Mouse (Mus musculus) Patski (cell line): ENCODE data around the gene Fam133b. TPM values are rescaled to one million over a fixed set of nuclear protein-coding genes. Genes with fewer than 3 reads are reported as not detected.

Experiments
- ATAC-seq: fragments of 100-300 bp; one replicate; pipeline ENCODE4 v1.8.0; 2021
- CTCF ChIA-PET: fragments of 350-600 bp; sonication (Branson Sonifier 250); formaldehyde crosslinking; loops from one replicate; lab custom pipeline; 2022; ENCODE audit warnings: inconsistent platforms; lab: Charles Lee
- POLR2A ChIA-PET: fragments of 350-600 bp; sonication (Branson Sonifier 250); formaldehyde crosslinking; loops from one replicate; lab custom pipeline; 2022; ENCODE audit warnings: antibody characterized with exemption, inconsistent platforms; lab: Charles Lee
- DNase-seq: peaks from one replicate; pipeline ENCODE4 v3.0.0-alpha.2; 2011; ENCODE audit warnings: low read depth, low spot score
- H3K27me3 ChIP-seq: fragments of 371-371 bp; one replicate; pipeline ENCODE4 v1.5.1; 2021
- CTCF ChIP-seq: fragments of 100-300 bp; IDR thresholded peaks from one replicate; pipeline ENCODE4 v1.5.1; 2021
- in situ Hi-C: fragments of 300-500 bp; cut with MboI; formaldehyde crosslinking; loops from 3 replicates; pipeline ENCODE4 v1.11.1; 2018; ENCODE audit warnings: low pct_unique_long_range_greater_than_20kb, mixed read lengths
- polyA plus RNA-seq: library from polyadenylated mRNA; unstranded; gene quantifications from one replicate; pipeline ENCODE4 v1.2.3, GENCODE M21; 2021

The Fam133b gene
- polyA plus RNA-seq, 1 experiment from 2014 or later = 34.2 TPM

DNA sequence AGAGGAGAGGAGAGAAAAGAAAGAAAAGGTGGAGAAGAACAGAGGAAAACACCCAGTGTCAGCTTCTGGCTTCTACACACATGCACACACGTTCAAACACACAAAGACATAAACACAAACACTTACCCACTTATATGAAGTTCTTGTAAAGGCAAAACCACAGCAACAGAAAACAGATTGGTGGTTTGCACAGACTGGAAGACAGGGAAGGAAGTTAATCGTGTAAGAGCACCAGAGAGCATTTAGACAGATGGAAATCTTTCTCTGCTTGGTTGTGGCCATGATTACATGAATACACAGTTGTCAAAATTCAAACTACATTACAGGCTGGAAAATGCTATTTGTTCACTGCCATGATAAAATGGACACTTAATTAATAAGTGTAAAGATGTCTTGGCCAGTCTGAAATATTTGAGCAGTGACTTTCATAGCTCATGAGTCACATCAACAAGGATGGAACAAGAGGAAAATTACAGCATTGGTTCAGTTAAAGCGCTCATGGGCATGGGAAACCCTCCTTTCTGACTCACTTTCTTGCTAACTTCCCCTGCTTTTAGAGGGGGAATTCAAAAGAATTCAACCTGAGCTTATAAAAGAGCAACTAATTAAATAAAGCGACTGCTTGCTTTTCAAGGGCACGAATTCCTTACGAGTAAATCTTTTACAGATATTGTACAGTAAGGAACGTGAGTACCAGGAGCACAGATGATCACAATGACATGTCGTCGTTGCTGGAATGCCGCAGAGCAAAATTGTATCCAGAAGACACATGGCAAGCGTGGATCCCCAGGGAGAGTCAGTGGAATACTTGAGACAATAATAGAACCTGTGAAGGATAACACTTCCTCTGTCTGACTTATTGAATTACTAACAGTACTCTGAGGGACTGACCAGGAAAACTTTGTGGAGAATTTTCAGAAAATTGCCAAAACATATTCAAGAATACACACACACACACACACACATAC is 4.8 kb upstream of the Fam133b start:
- peak; percentile 74 for DNase-seq
- peak; percentile 73 for ATAC-seq
- POLR2A ChIA-PET = interaction anchor here (0.5 to 0.9 kb wide), 2 partner anchors 18 to 387 kb away, joined by 4 read pairs; no protein-coding TSS in a partner anchor
- CTCF ChIA-PET = interaction anchor here (0.7 kb wide), 1 partner anchor 27 kb away, joined by 3 read pairs; no protein-coding TSS in a partner anchor
- no peaks in the 10 kb centered on the region for H3K27me3 ChIP-seq
- in situ Hi-C loops = no loop called here
- no peak for TF ChIP-seq CTCF

DNA sequence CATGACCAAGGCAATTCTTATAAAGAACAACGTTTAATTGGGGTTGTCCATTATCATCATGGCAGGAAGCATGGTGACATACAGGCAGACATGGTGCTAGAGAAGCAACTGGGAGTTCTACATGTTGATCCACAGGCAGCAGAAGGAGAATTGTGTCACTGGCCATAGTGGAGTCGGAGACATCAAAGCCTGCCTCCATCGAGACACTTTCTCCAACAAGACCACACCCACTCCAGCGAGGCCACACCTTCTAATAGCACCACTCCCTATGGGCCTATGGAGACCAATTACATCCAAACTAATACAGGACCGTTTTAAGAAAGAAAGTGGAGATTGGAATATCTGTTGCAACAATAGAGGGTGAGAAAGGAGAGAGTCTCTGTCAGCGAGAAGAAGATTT is 1.8 kb upstream of the Fam133b start:
- ATAC-seq = no peak
- in situ Hi-C loops = no loop called here
- POLR2A ChIA-PET = no interaction called here

DNA sequence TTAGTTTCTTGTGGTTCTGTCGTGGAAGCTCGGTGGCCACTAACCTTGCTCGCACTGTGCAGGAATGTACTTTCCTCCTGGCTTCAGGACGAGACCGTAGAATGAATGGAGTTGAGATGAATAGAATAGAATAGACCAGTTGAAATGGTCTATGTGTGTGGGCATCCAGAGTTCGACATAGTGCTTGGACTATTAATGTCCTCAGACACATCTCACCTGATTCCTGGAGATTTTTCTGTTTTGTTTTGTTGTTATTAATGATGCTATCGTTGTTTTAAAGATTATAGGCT is 792 bp downstream of the Fam133b start:
- peak; percentile 12 for DNase-seq
- H3K27me3 ChIP-seq = no peaks in the 10 kb centered on the region
- in situ Hi-C loops = no loop called here
- TF ChIP-seq CTCF = no peak
- no peak for ATAC-seq
- ChIA-PET POLR2A (no interaction called here), CTCF (interaction anchor here (1.2 to 2.1 kb wide), 2 partner anchors 23 to 33 kb away, joined by 3 to 5 read pairs; no protein-coding TSS in a partner anchor)

More for the DNA sequence above, 1.8 kb upstream of the Fam133b start:
- no peak for TF ChIP-seq CTCF
- DNase-seq = no peak
- CTCF ChIA-PET = no interaction called here
- no peaks in the 10 kb centered on the region for H3K27me3 ChIP-seq

DNA sequence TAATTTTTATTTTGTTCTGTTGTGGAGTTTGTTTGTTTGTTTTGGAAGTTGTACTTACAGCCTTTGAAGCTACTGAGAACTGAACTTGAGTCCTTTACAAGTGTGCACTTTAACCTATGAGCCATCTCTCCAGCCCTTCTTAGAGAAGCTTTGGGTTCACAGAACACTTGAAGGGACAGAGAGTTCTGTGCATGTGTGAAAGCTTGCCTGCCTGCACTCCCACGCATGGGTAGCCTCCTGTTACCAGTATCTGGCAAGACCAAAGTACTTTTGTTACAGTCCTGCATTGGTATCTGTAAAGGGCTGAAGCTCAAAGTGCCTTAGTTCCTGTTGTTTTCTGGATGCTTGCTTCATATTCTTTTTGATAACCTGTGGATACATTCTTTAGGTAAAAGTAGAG is 2.6 kb downstream of the Fam133b start:
- DNase-seq (no peak), ATAC-seq (no peak)
- in situ Hi-C loops = no loop called here
- ChIA-PET POLR2A (interaction anchor here (1.5 kb wide), 1 partner anchor 21 kb away, joined by 3 read pairs; no protein-coding TSS in a partner anchor), CTCF (no interaction called here)
- TF ChIP-seq CTCF = no peak
- no peaks in the 10 kb centered on the region for H3K27me3 ChIP-seq

DNA sequence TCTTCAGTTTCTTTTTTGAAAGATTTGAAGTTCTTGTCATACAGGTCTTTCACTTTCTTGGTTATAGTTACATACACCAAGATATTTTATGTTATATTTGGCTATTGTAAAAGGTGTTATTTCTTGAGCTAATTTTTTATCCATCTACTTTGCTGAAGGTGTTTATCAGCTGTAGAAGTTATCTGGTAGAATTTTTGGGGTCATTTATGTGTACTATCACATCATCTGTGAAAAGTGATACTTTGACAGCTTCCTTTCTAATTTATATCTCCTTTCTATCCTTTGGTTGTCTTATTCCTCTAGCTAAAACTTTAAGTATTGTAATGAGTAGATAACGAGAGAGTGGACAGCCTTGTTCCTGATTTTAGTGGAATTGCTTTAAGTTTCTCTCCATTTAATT is 7.8 kb downstream of the Fam133b start:
- no peaks in the 10 kb centered on the region for H3K27me3 ChIP-seq
- ATAC-seq (no peak), DNase-seq (no peak)
- in situ Hi-C loops = no loop called here
- no peak for TF ChIP-seq CTCF
- CTCF ChIA-PET = no interaction called here
- POLR2A ChIA-PET = no interaction called here

DNA sequence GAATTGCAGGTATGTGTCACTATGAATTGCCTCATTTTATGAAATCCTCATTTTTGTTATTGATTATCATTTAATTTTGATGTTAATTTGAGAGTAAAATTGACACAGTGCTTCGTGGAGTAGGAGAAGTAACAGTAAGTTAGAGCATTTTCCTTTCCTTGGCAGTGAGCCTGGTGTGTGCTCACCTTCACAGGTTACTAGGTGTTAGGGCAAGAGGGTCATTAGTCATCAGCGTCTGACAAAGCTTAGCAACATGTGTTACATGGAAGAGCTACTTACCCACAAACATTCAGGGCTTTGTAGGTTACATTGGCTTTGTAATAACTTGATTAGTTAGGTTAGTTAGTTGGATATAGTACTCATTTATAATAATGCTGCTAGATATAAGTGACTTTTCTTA is 10.6 kb downstream of the Fam133b start:
- DNase-seq (no peak), ATAC-seq (no peak)
- no peaks in the 10 kb centered on the region for H3K27me3 ChIP-seq
- in situ Hi-C loops = no loop called here
- POLR2A ChIA-PET = no interaction called here
- no peak for TF ChIP-seq CTCF
- CTCF ChIA-PET = interaction anchor here (1.0 kb wide), 1 partner anchor 51 kb away, joined by 3 read pairs; no protein-coding TSS in a partner anchor

DNA sequence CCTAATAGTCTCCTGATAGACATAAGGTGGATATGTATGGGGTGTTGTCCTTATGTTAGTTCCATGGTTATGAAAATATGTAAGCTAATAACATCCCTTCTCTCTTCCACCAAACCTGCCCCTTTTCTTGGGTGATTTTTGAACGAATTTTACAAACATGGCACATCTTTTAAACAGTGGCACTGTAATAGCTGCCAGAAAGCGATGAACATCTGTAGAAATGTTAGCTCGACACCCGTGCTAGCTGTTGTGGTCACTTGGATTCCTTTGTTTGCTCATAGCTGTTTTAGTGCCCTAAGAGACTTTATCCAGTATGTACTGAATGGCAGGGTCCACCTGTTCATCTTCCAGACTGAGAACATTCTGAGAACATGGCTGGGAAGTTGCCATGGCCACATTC is 27.6 kb downstream of the Fam133b start, which contains the start of gene 1700109H08Rik:
Gene 1700109H08Rik (plus strand): TSS at position 301 of the 400 bp plus-strand sequence.
- ChIA-PET POLR2A (no interaction called here), CTCF (interaction anchor here (1.5 to 1.9 kb wide), 2 partner anchors 9 to 10 kb away, joined by 6 to 7 read pairs; no protein-coding TSS in a partner anchor)
- no peak for ATAC-seq
- in situ Hi-C loops = no loop called here
- no peak for DNase-seq
- TF ChIP-seq CTCF = no peak
- no peaks in the 10 kb centered on the region for H3K27me3 ChIP-seq

DNA sequence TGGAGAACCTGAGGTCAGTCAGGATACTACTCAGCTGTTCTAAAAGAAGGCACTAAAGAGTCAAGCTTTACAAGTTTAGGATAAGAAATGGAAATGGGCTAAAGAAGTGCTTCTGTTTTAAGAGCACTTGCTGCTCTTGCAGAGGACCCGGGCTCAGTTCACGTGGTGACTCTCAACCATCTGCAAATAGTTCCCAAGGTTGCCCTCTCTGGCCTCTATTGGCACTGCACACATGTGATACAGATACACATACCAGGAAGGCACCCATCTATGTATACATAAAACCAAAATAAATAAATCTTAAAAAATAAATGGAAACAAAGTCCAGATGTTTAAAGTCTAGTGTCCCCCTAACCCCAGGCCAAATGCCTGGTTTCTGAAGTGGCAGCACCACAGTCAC is 31.2 kb downstream of the Fam133b start:
- no peak for ATAC-seq
- in situ Hi-C loops = no loop called here
- ChIA-PET CTCF (interaction anchor here (0.7 kb wide), 1 partner anchor 15 kb away, joined by 3 read pairs; no protein-coding TSS in a partner anchor), POLR2A (no interaction called here)
- no peaks in the 10 kb centered on the region for H3K27me3 ChIP-seq
- peak; percentile 21 for TF ChIP-seq CTCF
- no peak for DNase-seq

DNA sequence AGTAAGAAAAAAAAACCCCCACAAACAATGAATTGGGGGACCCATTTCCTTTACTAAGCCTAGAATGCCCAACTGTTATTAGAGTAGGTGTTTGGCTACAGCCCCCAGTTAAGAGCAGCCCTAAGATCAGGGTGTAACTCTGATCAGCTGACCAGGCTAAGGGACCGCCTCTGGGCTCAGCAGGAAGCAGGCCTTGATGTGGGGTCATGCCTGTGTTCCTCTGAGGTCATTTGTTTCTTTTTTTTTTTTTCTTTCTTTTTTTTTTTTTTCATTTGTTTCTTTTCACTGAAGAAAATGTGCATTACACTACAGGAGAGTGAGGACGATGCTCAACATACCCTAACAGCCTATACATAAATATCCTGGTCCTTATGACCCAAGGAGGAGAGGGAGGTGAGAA is 34.3 kb downstream of the Fam133b start:
- ATAC-seq (no peak), DNase-seq (no peak)
- in situ Hi-C loops = no loop called here
- H3K27me3 ChIP-seq = no peaks in the 10 kb centered on the region
- no peak for TF ChIP-seq CTCF
- ChIA-PET CTCF (no interaction called here), POLR2A (no interaction called here)

DNA sequence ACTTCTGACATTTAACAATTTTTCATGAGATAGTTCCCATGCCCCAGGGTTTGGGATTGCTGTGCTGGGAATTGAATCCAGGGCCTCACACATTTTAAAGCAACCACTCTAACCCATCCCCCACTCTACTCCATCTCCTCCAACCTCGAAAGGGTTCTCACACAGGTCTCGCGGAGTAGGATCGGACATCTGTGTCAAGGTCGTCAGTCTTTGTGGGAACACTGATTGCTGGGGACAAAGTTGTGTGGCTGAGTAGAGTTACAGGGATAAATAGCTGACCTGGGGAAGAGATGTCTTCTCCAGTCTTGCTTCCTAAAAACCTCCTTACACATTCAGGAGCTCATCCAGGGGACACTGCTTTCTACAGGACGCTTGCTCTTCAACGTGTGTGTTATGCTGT is 35.4 kb downstream of the Fam133b start:
- ChIA-PET CTCF (interaction anchor here (0.7 to 1.1 kb wide), 2 partner anchors 20 to 355 kb away, joined by 3 to 5 read pairs; no protein-coding TSS in a partner anchor), POLR2A (no interaction called here)
- H3K27me3 ChIP-seq = no peaks in the 10 kb centered on the region
- DNase-seq (no peak), ATAC-seq (no peak)
- no peak for TF ChIP-seq CTCF
- in situ Hi-C loops = no loop called here
